Mouse (Mus musculus) gastrocnemius, postnatal 36 days (tissue): ENCODE data around the gene Saxo1. TPM values are rescaled to one million over a fixed set of nuclear protein-coding genes. Genes with fewer than 3 reads are reported as not detected.

ENCODE experiments used
- DNase-seq, 2 experiments: peaks; one replicate each; pipeline ENCODE4 v3.0.0; 2022
- intact Hi-C: fragments of 180-260 bp; cut with DNase I; formaldehyde crosslinking; loops from one replicate; pipeline ENCODE4 v1.15.1; 2025
- total RNA-seq, 2 experiments: library from RNA; stranded (reverse); gene quantifications; 2 replicates each; pipeline ENCODE4 v1.2.3; 2021

Saxo1 gene
- total RNA-seq, 2 experiments from 2014 or later: not detected

DNA sequence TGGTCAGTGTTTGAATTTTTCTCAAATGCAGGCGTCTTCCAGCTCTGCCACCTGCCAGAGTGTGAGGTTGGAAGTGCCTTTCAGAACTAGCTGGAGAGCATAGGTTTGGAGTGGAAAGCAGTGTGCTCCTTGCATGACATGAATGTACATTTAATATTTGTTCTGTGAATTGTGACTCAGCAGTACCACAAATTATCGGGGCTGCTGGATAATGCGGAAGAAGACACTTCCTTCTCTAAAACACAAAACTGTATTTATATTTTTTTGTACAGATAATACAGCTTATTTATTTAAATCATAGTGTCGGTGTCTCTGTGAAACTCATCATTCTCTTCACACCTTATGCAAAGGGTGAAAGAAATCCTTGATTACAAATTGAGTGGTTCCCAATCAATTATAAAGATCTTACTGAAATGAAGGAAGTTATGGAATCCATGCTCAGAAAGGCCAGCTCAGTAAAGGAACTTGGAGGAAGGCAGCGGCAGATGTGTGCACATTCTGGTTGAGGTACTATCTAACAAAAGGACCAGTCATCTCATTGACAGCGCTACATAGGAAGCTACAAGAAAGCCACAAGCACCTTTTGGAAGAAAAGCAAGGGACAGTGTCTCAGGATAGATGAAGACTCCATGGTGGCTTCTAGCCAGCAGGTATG is 129.9 kb downstream of the Saxo1 start:
- intact Hi-C loops: no loop called here
- DNase-seq: no peak

DNA sequence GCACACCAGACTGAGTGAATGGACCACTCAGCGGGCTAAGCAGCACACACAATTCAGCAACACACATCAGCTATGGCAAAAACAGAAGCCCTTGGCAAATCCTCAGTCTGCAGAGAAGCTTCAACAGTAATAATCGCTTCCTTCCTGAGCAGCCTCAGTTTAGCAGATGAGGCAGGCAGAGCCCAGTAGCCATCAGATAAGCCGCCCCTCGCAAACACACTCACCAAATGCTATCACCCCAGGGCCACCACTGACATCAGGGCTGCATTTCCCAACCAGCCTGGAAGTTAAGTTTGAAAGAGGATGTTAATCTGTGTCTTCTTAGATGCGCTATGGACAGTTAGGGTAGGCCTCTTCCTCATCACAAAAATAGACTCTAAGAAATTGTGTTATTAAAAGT is 130.8 kb downstream of the Saxo1 start:
- intact Hi-C loops: no loop called here
- DNase-seq: no peak

DNA sequence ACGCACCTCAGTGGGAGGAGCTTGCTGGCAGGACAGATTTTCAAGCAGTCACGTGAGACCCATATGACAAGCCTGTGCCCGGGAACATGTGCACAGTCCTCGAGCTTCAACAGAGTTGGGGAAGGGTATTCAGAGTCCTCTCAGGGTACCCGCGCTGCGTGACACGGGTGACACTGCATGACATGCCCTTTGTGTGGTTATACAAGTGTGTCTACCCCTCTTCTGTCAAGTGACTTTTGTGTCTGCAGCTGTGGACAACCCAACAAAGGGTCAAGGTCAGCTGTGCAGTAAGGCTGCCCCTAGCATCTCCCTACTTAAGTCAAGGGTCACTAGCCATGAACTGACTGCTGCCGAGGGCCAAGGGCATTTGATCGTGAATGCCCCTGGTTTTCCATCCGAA is 131.6 kb downstream of the Saxo1 start:
- no peak for DNase-seq
- intact Hi-C loops: no loop called here

DNA sequence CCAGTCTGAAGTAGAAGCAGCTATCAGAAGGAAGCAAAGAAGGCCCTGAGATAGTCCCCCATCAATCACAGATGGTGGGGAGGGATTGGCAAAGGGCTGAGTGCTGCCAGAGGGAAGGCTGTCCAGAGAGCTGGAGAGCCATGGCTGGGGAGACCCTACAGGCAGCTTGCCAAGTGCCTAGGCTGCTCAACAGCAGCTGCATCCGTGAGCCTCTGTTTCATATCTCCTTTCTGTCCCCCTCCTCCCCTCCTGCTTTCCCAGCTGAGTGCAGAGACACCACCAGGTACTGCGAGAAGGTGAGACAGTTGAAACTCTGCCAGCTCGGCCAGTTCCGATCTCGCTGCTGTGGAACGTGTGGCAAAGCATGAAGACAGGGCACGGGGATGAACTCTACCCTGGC is 132.5 kb downstream of the Saxo1 start:
- DNase-seq: no peak
- intact Hi-C loops: no loop called here

DNA sequence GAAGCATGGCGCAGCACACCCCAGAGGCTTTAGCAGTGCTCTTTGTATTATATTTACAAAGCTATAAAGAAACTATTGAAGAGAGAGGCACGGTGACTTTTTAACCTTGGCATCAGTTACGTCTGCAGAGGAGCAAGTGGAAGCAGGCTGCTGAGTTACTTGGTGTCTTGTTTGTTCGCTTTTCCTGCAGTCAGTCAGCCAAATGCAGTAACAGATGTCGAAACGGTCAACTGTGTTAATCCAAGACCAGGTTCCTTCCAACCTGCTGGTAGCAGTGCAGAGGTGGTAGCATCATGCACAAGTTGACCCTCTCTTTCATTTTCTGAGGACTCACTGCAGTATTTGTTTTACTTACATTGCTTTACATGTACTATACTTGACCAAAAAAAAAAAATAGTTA is 135.5 kb downstream of the Saxo1 start:
- intact Hi-C loops: no loop called here
- no peak for DNase-seq

DNA sequence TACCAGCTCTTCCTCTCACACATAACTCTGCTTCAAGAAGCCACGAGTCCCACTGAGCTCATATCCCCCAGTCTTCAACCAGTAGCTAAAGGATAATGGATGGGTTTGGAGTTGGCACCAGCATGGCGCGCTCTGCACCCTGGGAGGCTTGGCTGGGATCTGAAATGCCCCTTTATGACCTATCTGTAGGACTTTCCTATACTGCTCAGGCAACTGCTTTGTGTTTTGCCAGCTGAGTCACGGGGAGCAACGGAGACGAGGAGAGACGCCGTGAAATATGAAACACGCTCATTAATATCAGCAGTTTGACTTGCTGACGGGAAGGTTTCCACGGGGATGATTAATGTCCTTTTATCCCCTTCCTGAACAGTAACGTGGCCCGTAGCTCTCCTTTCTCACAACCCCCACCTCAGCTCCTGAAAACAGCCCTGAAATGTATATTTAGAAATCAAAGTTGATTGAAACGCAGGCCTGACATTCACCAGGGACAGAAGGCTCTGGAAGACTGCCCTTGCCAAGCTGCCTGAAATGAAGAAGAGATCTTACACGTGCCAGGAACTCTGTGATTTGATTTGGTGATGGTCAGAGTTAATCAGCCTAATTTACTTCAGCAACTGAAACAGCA is 141.6 kb downstream of the Saxo1 start:
- intact Hi-C loops: no loop called here
- no peak for DNase-seq

DNA sequence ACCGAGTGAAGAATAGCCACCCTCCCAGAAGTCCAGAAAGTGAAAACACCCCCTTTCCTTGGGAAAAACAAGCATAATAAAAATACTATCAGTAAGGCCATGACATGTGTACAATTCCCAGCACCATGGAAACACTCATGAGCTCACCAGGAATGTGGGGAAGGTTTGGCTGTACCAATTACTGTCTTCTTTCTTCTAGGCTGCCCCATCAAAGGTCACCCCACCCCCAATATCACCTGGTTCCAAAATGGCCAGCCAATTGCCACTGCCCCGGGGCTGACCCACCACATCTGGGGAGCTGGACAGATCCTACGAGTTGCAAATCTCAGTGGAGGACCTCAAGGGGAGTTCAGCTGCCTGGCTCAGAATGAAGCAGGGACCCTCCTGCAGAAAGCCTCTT is 144.7 kb downstream of the Saxo1 start:
- intact Hi-C loops: no loop called here
- no peak for DNase-seq

DNA sequence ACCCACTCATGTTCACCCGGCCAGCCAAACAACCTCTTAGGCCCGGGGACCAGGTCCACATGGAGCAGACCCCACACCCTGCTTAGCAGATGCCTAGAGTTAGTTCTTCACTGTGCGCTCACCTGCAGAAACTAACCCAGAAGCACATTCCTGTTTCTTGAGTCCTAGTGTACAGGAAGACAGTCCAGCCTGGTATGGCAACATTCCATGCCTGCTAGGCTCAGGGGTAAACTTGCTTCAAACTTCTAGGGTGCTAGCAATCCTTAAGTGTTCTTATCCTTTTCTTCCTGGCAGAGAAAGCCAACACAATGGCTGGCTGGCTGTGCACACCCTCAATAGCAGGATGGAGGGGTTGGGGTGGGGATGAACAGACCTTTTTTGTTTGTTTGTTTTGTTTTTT is 147.2 kb downstream of the Saxo1 start:
- intact Hi-C loops: no loop called here
- no peak for DNase-seq

DNA sequence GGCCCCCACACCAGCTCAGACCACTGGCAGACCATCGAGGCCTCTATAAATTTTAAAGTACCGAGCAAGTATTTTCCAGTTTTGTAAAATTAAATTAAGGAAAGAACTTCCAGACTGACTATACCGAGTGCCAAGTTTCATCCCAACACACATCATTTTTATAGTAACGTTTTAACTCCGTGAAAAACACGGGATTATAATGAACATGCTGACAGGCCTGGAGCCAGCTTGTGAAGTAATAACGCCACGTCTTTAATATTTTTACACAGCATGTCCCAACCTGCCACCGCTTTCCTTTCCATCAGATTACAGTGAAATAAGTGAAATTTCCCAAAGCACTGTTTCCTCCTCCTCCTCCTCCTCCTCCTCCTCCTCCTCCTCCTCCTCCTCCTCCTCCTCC is 149.7 kb downstream of the Saxo1 start:
- no peak for DNase-seq
- intact Hi-C loops: no loop called here

DNA sequence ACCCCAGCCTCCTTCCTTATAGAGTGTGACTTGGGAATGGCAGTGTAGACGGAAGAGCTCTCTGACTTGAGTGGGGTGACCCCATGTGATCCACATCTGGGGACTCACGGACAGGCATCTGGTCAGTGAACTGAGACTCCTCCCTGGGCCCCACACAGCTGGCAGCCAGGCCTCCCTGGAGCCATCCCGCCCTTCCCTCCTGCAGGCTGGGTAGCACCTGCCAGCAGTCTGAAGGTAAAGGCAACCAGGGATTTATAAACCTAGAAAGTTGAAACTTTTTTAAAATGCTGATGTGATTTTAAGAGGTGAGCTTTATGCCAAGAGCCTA is 151.0 kb downstream of the Saxo1 start:
- no peak for DNase-seq
- intact Hi-C loops: no loop called here

DNA sequence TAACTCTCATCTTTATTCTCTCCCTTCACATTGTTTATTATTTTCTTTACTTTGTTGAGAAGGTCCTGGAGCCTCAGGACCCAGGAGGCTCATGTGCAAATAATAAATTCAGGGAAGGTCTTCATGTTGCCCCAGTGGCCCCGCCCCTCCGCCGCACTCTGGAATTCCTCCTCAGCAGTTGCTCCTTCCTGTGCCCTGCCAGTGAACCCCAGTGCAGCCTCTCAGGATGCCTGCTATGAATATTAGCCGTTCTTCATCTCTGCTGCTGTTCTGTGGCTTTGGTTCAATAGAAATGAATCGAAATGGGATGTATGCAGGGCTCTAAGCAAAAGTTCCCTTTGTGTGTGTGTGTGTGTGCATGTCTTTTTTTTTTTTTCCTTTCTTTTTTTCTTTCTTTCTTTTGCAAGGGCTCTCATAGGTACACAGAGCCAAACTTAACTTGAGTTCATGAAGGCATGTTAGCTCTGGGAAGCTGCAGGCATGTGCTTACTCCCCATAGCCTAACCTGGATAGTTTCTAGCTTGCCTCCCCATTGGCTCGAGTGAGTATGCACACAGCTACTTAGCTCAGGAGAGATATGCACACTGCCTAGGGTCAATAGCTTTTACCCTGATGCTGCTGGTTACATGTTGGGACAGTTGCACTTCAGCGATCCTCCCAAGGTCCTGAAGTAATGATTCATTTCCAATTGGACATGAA is 151.5 kb downstream of the Saxo1 start:
- intact Hi-C loops: no loop called here
- DNase-seq: no peak

DNA sequence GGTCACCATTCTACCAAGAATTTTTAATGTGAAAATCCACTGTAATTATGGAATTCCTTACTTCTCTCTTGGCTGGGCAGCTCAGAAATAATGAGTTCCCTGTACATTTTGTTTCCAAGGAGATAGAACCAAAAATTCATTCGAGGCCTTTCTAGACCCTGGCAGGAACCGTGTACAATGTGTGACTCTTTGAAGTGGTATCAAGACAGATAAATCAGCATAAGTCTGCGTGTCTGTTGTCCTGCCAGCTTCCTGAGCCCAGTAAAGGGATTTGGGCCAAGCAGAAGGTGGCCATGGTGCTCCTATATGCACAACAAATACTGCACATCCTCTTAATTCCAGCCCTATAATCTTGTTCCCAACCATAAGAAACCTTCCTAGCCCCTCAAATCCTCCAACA is 157.0 kb downstream of the Saxo1 start:
- intact Hi-C loops: no loop called here
- DNase-seq: no peak

DNA sequence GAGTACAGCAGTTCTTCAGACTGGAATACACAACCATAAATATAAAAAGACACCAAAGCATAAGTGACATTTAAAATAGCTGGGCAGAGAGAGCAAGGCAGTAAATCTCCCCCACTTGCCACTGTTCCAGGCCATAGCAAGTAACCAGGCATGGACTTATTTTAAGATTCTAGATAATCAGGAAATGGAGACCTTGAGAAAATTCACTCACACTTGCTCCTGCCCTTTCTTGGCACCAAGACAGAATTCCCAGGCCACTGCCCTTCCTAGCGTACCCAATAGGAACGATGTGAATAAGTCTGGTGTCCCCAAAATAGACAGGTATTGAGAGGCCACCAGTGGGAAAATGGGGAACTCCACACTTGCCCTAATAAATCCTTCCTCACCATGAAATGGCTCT is 160.7 kb downstream of the Saxo1 start:
- no peak for DNase-seq
- intact Hi-C loops: no loop called here

DNA sequence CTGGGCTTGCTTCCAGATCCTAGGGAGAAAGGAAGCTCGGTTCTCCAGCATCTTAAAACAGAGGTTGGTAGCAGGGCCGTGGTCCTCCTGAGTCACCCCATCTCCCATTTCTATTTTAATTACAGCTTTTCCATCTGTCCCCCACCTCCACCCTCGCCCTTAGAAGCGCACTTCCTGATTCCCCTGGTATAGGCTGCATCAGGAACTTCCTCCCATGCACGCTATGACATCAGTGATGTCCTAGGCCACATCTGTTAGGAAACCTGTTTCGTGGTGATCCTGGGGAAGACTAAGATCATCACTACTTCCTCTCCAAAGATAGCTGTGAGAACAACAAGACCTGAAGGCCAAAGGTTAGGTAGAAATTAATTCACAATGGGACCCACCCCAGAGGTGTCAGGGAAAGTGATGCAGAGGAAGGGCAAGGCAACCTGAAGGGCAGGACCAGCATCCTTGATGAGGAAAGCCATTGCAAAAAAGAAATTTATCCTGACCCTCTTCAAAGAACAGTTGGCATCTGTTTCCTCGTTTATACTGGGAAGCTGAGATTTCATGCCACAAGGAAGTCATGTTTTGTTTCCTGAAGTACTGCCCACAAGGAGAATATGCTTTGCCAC is 161.3 kb downstream of the Saxo1 start:
- no peak for DNase-seq
- intact Hi-C loops: no loop called here

DNA sequence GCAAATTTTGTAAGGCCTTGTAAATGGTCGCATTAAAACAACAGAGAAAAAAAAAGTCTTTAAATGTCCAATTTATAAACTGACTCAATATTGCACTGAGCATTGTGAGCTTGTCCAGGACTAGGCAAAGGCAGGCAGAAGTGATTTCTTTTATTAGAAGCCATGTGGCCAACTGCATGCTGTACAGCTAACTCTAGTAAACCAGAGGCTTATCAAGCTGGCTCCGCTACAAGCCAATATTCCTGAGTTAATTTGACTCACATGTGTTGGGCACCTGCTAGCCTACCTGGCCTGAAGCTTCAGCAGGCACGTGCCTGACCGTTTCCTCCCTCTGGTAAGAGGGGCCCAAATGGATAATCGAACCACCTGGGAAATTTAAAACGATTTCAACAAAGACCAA is 162.5 kb downstream of the Saxo1 start:
- DNase-seq: no peak

More for the DNA sequence above, 162.5 kb downstream of the Saxo1 start:
- intact Hi-C loops: no loop called here

Other genes starting within 250 kb of the Saxo1 start
- gene Rraga, start 17.3 kb upstream of the Saxo1 start, total RNA-seq: 10 to 100 TPM; 43.1 to 48.5 TPM
- 1 to 10 TPM; 4.6 to 5.7 TPM for gene Haus6, start 53.7 kb upstream of the Saxo1 start, total RNA-seq
- 10 to 100 TPM; 51.7 to 54.1 TPM for gene Plin2, start 111.7 kb upstream of the Saxo1 start, total RNA-seq
- 10 to 100 TPM; 22.3 to 27.1 TPM for gene Dennd4c, start 190.2 kb upstream of the Saxo1 start, total RNA-seq